Mouse (Mus musculus) gastrocnemius, postnatal 4 days (tissue): Measurements from ENCODE around the gene Spry2. TPM values are rescaled to one million over a fixed set of nuclear protein-coding genes. Genes with fewer than 3 reads are reported as not detected.

Experiments used
- total RNA-seq, 2 experiments: library from RNA; stranded (reverse); gene quantifications; 2 replicates each; pipeline ENCODE4 v1.2.3; 2021

The Spry2 gene
- total RNA-seq, 2 experiments from 2014 or later: 65.9 to 67.3 TPM

Other genes with a start within 250 kb of the Spry2 start
- not detected for gene Trim52, start 209.4 kb upstream of the Spry2 start, total RNA-seq